Mouse (Mus musculus): ENCODE measurements at regions not wholly inside any gene's neighbourhood (a gene's known extent, or its start where the extent isn't known, plus 50 kb on each side); places are given as distances from the start of the nearest gene placed in this dataset.
"Not testable (repeated sequence)": the region's sequence is repeated elsewhere in the genome, so short reads cannot be mapped to it uniquely, and the experiment has no call there.

DNA sequence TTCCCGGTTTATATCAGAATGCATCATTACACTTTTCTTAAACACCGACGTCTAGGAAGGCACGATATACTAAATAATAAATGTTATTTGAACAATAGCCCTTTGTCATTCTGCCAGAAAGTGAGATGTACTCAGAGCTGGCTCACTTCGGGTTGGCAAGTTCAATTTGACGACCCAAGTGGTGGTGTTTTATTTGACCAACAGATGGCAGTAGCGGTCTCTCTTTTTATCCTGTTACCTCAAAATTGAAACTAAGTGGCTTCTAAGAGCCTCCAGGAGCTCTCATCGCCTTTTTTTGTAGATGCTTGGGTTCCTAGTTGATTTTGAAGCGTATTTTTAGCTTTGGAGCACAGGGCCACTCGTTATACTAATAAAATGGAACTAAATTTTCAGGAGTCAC, 66.7 kb upstream of the Chmp2b start:
- DNase-seq: peak; percentile 33

DNA sequence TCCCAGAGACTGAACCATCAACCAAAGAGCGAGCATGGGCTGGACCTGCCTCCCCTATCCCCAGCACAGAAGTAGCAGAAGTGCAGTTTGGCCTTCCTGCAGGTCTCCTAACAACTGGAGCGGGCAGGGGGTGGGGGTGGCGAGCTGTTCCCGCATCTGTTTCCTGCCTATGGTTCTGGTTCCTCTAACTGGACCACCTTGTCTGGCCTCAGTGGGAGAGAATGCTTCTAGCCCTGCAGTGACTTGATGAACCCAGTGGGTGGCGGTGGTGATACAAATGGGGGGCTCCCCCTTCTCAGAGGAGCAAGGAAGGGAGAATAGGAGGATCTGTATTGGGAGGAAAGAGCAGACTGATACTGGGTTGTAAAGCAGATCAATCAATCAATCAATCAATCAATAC, 69.2 kb upstream of the Chmp2b start:
- no peak for DNase-seq

DNA sequence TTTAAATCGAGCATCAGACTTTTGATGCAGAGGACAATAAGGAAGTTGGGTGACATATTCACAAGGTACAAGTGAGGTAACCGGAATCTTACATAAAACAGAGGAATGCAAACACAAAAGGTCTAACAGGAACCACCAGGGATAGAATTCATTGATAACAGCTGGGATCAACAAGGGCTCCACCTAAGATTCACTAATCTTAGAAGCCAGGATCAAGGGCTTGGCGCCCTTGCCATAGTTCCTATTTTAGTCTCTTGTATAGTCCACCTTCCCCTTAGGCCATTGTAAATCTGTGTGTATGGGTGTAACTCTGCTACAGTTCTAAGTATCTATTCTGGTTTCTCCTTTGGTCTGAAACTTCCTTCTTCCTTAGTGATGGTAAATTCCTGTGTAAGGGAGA, 84.2 kb upstream of the Chmp2b start:
- DNase-seq: not testable (repeated sequence)

GRCm38 (mm10) chr16:65649061-65649460, 86.5 kb upstream of the Chmp2b start:
- no peak for DNase-seq

DNA sequence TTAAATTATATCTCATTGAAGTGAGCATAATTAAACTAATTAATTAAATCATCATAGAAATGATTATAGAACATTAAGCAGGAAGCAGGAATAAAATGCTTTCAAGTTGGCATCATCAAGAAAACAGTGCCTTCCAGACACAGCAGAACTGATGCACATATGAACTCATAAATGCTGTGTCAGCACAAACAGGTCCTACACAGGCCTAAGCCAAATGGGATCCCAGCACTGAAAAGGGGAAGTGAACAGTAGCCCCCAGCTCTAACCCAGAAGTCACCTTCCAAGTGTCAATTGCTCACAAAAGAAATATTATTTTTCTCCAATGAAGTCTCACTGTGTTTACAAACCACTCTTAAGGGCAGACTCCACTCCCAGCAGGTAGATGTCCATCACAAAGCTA, 93.0 kb upstream of the Chmp2b start:
- no peak for DNase-seq

DNA sequence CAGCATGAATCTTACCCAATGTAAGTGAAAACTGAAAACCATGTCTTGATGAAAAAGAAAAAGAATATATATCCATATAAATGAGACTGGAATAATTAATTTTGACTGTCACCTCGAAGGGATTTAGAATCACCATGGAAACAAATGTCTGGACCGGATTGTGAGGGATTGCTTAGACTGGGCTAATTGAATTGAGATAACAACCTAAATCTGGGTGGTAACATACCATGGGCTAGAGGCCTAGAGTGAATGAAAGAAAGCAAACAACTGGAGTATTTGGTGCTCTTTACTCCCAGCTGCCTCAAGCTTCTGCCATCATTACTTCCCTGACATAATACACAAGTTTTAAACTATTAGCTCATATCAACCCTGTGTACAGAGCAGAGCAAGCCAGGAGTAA, 95.3 kb upstream of the Chmp2b start:
- DNase-seq: no peak

- DNase-seq: no peak
Observed at GRCm38 (mm10) chr16:65664787-65665186, 102.3 kb upstream of the Chmp2b start.

GRCm38 (mm10) chr16:65672116-65672515, 109.6 kb upstream of the Chmp2b start:
- no peak for DNase-seq

DNA sequence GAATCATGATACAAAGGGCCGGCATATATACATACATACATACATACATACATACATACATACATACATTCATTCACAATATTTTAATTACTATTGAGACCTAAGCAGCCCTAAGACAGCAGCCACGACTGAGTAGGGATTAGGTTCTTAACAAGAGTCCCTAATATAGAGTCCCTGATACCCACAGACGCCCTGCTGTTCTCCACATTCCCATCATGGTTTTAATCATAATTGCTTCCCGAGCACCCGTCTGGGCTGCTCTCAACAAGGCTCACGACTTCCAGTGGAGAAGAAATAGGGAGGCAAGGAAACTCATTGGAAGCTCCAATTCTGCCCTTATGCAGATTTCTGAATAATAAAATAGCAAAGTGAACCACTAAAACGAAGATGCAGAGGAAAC, 120.6 kb upstream of the Chmp2b start:
- DNase-seq: no peak

DNA sequence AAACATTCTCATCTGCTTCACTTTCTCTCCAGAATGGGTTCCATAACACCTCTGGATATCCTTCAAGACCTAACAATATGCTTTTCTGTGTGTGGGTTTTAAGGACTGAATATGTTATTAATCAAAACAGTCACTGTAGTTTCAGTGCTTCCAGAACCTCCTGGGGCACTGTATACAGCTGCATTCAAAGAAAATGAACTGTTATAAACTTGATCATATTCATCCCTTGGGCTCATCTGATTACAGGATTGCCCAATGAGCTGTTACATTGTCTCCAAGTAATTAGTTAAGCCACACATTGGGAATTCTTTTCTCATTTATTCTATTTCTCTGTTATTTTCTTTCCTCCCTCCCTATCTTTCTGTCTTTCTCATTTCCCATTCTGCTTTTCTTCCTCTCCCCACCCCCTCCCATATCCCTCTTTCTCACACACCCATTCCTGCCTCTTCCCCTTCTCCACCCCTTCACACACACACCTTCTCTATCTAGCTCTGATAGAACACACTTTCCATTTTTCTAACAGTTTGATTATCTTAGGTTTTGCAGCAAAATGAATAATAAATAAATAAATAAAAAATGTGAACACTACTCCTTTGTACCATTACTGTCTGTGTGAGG, 121.3 kb upstream of the Chmp2b start:
- DNase-seq: no peak

DNA sequence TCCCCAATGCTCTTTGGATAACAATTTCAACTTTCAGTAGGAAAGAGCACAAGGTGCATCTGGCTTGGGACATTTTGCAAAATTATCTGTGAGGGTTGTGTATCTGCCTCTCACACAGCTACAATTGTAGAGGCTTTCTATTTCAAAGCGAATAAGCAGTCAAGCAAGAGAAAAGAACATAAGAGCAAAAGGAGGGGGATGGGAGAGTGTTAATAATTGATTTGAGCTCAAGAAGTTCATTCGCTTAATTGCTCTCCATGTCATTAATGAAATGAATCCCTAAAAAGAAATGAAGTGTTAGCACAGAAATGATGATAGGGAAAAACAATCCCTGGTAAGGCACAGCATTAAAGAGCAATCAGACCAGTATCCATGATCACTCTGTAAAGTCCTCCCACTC, 121.4 kb upstream of the Vgll3 start:
- DNase-seq: no peak

DNA sequence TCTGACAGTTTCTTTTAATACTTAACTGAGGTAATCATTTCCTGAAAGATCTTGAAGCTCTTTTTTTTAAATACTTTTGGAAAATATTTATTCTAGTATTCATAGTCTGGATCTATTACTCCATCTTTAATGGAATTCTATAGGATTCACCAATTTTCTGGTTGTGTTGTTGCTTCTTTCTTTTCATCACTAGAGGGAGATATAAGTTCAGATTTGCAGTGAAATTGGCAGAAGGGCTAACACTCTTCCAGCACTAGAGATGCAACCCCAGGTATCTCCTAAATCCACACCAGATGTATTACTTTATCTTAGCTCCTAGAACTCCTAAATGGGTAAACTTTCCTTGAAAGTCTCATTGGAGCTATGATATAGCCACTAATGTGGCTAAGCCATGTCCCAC, 99.4 kb upstream of the Vgll3 start:
- DNase-seq: no peak

- no peak for DNase-seq
Observed at GRCm38 (mm10) chr16:65718791-65719472, 96.1 kb upstream of the Vgll3 start.

- DNase-seq: no peak
Observed at GRCm38 (mm10) chr16:65720953-65721352, 94.1 kb upstream of the Vgll3 start.

GRCm38 (mm10) chr16:65725559-65726269, 89.3 kb upstream of the Vgll3 start:
- no peak for DNase-seq

GRCm38 (mm10) chr16:65726289-65726688, 88.8 kb upstream of the Vgll3 start:
- DNase-seq: no peak

- DNase-seq: no peak
Observed at GRCm38 (mm10) chr16:65729322-65729721, 85.7 kb upstream of the Vgll3 start.

- DNase-seq: no peak
Observed at GRCm38 (mm10) chr16:65739652-65740051, 75.4 kb upstream of the Vgll3 start.

DNA sequence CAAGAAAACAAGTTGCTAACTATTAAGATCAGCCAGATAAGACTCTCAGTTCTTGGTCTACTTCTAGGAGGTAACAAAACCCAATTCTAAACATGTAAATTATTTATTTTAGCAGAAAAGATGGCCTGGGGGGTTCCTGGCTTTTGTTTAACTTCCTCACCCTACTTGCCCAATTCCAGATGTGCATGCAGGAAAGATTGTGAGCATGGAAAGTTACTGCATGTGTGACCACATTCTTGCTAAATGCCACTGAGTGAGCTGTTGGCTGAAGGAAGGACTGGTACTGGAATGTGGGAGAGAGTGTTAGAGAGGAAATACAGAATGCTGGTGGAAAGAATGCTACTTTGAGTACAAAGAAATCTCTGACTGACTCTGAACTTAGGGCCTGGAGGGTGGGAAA, 72.1 kb upstream of the Vgll3 start:
- no peak for DNase-seq

GRCm38 (mm10) chr16:65755667-65756066, 59.4 kb upstream of the Vgll3 start:
- no peak for DNase-seq
